Mouse (Mus musculus): Measurements from ENCODE around the gene Sh3rf1.

The Sh3rf1 gene

DNA sequence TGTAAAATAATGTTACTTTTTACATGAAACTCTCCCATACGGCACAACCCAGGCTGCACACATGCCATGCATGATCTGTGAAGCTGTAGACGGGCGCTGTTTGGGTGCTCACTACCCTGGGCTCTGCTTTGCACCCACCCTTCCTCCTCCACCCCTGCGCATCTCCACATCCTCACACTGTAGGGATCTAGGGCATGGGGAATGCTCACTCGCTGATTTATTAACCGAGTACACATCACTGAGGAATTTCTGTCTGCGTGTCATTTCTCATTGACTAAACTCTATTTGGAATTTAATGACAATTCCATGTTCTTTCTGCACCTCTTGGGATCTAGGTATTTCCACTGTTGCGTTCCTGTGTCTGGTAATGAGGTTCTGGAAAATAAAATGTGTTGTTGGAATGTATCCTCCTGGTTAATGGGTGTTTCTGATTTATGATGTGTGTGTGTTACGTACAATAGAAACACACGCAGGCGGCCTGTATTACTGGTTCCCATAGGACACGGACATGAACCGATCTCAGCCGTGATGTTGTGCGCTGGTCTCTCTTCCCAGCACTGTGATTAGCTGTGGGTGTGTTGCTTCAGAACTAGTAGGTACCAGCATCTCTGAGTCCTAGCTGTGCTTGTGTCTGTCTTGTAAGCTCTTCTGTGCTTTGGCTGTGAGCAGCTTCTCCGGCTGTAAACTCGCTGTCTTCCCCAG, 116.8 kb downstream of the Sh3rf1 start:
- CTCF ChIA-PET = no interaction called here
- POLR2A ChIA-PET = no interaction called here

DNA sequence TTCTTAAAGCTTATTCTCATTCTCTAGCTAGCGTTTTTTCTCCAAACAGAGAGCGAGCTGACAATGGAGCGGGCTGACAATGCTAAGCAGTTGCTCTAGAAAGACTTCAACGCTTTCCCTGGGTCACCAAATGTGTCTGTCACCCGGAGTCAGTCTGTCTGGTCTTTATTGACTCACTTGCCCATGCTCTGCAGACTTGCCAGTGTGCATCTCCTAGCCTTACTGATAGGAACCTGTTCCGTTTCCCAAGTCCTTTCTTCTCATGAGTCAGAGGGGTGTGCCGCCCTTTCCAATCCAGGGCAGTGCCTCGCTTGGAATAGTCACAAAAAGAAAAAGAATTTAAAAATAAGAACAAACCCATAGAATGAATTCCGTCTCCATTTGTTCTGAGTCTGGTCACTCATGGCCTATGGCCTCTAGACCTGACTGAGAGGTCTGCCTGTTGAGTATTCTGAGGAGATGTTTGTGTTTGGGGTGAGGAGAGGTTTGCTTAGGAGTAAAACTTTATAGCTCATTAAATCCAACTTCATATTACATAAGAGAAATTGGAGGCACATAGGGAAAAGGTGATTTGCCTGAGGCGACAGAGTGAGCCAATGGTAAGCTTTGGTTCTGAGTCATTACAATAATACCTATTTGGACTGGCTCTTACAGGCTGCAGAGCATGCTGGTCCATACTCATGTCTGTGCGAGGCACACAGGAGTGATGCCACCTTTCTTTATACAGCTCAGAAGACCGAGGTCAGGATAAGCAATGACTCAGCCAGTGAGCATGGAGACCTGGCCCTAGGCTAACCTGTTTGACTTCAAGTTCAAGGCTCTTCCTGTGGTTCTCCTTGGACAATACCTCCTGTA, 118.1 kb downstream of the Sh3rf1 start:
- CTCF ChIA-PET = no interaction called here
- POLR2A ChIA-PET = interaction anchor here in 2 of 4 experiments (0.8 to 0.9 kb wide), 2 partner anchors 12 to 349 kb away, joined by 3 to 6 read pairs; partner anchors contain the start of gene Nek1 (in 1 of the 2)

DNA sequence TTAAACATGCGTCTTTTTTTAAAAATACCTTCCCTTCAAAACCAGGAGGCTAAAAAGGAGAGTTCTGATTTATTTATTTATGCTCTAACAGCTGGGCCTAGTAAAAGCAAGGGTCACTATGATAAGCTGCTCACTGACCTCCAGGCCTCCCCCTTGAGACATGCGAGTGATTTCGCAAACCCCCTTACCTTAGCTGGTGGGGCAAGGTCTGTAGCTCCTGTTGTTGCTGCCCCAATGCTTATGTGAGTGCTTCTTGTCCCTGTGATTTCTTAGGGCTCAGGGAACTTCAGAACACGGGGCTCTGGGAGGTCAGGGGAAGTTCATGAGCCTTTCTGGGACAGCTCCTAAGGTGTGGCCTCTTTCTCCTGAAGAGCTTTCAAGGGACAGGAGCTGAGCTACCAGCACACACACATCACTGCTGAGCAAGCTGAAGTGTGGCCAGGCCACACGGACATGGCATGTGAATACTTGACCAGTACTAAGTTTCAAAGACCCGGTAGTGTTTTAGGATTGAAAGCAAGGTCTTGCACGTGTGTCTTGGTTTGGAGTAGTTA, 118.9 kb downstream of the Sh3rf1 start:
- ChIA-PET CTCF (interaction anchor here in 1 of 4 experiments (0.7 kb wide), 1 partner anchor 48 kb away, joined by 4 read pairs; no protein-coding TSS in a partner anchor), POLR2A (interaction anchor here in 2 of 4 experiments (0.7 to 0.9 kb wide), 2 partner anchors 20 to 350 kb away, joined by 3 to 6 read pairs; partner anchors contain the start of gene Nek1 (in 1 of the 2))

DNA sequence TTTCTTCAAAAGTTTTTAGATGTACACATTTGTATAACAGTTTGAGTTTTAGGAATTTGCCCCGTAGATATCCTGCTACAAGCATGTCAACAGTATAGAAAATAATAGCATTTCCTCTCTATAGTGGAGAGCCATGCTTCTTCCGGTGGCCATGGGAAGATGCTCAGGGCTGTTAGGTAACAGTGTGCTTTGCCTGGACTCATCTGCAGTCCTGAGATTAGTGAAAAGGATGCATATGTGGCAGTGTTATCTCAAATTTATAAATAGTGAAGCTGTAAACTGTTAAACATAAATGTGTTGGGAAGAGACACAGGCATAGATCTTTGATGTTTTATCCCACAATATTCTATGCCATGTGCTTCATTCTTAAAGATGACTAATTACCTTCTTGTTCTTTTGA, 120.8 kb downstream of the Sh3rf1 start:
- CTCF ChIA-PET = no interaction called here
- POLR2A ChIA-PET = interaction anchor here in 1 of 4 experiments (0.6 kb wide), 1 partner anchor 802 kb away, joined by 3 read pairs; no protein-coding TSS in a partner anchor

DNA sequence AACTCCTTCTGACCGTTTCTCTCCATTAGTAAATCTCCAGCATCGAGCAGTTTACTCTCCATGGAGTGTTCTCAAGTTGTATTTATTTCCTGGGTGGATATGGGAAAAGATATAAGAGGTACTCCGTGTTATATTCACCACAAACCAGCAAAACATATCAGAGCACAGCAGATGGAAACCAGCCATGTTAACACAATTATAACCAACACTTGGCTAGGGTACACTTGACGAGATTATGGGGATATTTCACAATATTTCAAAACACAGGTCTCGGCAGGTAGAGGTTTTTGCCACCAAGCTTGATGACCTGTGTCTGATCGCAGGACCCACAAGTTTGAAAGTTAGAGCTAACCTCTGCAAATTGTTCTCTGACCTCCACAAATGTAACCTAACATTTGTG, 123.3 kb downstream of the Sh3rf1 start:
- ChIA-PET CTCF (no interaction called here), POLR2A (no interaction called here)

DNA sequence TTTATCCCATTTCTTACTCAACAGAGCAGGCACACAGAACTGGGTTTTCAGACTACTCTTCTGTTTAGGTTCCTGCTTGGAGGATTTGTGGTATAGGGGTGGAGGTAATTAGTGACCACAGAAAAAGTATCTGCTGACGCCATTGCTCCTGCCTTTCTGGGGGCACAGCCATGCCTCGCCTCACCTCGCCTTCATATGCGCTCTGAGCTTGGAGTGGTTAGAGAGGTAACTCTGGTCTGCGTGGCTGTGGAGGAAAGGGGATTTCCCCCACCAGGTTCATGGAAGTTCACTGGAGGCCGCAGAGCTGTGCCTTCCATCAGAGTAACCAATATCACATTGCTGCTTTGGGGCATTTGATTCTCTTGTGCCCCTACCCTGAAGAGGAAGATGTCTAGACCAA, 123.9 kb downstream of the Sh3rf1 start:
- CTCF ChIA-PET = no interaction called here
- POLR2A ChIA-PET = no interaction called here

DNA sequence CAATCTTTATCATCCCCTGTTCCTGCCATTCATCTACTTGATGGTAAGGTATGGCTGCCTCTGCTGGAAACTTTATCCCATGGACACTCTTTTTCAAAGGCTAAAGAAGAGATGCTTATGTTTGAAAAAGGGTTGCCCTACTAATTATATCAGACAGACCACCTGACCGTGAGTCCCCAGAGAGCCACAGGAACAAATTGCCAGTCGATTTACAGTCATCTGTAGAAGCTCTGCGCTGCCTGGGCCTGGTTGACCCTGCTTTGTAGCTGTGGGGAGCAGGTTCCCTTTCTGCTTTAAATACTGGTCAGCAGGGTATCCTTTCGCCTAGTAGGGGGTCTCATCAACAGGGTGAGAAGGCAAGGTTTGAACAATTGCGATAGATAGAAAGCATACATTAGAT, 124.4 kb downstream of the Sh3rf1 start:
- ChIA-PET CTCF (no interaction called here), POLR2A (no interaction called here)

DNA sequence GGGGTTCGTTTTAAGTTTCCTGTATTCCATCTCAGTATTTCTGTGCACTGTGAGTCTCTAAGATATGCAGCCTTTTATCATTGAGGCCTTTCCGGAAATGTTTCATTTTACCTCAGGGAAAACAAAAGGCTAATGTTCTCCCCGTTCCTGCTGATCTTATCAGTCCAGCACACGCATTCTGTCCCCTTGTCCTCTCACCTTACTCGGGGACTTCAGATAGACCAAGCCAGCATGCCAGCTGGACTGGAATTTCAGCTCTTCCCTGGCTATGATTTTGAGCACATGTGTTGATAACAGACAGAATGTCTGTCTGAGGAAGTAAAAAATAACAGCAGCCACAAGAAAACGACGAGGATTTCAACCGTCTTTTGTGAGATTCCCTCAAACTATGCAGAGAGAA, 124.8 kb downstream of the Sh3rf1 start:
- CTCF ChIA-PET = no interaction called here
- POLR2A ChIA-PET = no interaction called here

DNA sequence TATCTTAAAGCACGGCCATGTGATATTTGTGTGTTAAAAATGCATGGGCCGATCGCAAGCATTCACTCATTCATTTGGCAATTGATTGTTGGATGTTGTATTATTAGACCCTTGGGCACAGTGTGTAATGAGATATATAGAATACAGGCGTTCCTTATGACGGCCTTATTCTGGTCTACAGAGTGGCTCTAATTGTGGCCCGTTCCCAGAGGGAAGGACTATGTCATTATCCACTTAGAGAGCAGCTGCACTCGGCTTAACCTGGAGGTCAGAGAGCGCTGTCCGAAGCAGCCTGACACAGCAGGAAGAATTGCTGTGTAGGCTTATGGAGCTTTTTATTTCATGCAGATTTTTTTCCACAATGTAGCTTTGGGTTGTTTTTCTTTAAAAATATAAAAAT, 126.8 kb downstream of the Sh3rf1 start:
- CTCF ChIA-PET = interaction anchor here in 2 of 4 experiments (0.6 kb wide), 2 partner anchors 34 to 59 kb away, joined by 3 read pairs; no protein-coding TSS in a partner anchor

DNA sequence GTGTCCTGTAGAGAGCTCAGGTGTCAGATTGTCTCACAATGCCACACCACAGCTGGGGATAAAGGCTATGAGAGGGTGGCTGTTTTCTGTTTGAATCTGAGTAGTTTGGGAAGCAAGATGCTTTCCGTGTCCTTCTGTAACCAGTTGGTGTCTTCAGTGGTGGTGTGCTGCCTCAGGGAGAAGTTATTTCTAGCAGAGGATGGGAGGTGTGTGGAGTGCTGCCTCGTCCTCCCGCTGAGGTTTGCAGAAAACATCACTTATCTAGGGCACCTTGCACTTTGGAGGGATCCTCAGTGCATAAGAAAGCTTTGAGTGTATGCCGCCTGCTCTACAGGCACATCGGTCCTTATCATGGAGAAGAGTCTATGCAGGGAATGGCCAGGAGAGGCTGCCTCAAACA, 128.0 kb downstream of the Sh3rf1 start:
- POLR2A ChIA-PET = no interaction called here
- CTCF ChIA-PET = no interaction called here

More for the DNA sequence above, 126.8 kb downstream of the Sh3rf1 start:
- POLR2A ChIA-PET = interaction anchor here in 1 of 4 experiments (0.6 kb wide), 1 partner anchor 29 kb away, joined by 4 read pairs; no protein-coding TSS in a partner anchor

DNA sequence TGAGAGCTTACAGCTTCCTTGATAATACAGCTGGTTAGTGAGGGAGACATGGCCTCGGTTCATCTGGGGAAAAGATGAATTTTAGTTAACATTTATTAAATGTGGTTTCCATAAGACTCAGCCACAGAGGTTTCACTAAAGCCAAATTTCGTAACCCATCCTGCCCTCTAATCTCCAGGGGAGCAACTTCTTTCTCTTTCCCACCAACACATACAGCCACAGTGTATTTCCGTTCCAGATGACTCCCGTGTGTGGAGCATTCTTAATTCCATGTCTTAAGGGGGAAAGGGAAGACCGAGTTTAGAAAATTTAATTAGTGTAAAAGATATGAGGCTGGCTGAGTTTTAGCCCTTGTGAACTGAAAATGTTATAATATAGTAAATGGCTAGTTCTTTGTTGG, 131.8 kb downstream of the Sh3rf1 start:
- POLR2A ChIA-PET = no interaction called here
- CTCF ChIA-PET = no interaction called here

DNA sequence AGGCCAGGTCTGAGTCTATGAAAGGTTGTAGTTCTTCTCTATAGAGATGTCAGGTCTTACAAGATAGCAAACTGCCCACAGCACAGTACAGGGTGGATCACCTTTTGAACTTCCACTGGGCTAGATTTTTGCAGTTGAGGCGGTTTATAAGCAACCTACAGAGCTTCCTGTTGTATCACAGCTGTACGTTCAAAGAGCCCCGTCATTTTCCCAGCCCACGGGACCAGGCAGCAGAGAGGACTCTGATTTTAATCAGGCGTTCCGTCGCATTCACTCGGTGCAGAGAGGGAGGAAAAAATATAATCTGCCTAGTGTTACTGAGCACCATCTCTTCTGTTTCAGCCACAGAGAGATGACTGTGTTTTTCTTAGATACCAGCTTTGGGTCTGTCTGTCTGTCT, 135.3 kb downstream of the Sh3rf1 start:
- POLR2A ChIA-PET = interaction anchor here in 2 of 4 experiments (0.6 to 1.0 kb wide), 2 partner anchors 46 to 124 kb away, joined by 3 to 4 read pairs; no protein-coding TSS in a partner anchor

DNA sequence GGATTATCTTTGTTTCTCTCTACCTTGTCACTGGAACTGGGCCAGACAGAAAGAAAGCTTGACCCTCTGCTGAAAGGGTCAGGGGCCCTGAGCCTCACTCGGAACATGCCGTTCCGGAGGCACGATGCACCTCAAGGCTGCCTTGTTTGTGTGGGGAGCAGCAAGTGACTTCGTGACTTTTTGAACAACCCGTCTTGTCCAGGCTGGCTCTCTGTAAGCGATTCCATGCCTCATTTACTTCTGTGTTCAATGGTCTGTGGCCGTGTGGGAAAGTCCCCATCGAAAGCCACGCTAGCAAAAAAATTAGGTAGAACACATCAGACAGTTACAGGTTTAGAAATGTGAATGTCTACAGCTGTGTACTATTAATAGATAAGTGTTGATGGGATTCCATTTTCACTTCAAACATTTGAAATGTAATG, 136.2 kb downstream of the Sh3rf1 start:
- ChIA-PET POLR2A (no interaction called here), CTCF (no interaction called here)

More for the DNA sequence above, 135.3 kb downstream of the Sh3rf1 start:
- CTCF ChIA-PET = no interaction called here

DNA sequence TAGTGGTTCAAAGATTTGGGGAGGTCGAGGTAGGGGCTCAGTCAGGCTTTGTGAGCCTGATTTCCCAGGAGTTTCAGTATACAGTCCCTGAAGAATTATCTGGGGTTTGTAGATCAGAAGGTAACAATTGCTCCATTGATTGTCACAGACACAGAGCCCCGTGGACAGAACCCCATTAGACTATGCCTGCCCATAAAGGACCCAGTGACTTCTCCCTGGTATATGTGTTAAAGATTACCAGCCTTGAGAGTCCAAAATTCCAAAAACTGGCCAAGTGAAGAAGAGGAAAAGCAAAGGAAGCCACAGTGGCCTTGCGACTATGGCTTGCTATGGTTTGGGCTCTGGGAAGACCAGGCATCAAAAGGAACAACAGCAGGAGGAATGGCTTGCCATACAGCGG, 136.7 kb downstream of the Sh3rf1 start:
- ChIA-PET CTCF (no interaction called here), POLR2A (no interaction called here)

DNA sequence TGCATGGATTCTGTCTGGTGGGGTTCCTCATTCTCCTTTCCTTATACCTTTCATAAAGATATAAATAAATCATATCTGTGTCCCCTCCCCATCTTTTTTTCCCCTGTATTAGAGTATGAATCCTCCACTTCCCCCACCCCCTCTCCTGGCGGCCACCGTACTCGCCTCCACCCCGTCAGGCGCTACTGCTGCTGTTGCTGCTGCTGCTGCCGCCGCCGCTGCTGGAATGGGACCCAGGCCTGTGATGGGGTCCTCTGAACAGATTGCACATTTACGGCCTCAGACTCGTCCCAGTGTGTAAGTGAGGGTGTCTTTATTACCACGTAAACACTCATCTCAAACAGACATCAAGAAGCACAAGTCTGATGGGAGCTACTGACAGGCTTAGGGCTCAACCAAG, 137.8 kb downstream of the Sh3rf1 start:
- ChIA-PET POLR2A (no interaction called here), CTCF (no interaction called here)

DNA sequence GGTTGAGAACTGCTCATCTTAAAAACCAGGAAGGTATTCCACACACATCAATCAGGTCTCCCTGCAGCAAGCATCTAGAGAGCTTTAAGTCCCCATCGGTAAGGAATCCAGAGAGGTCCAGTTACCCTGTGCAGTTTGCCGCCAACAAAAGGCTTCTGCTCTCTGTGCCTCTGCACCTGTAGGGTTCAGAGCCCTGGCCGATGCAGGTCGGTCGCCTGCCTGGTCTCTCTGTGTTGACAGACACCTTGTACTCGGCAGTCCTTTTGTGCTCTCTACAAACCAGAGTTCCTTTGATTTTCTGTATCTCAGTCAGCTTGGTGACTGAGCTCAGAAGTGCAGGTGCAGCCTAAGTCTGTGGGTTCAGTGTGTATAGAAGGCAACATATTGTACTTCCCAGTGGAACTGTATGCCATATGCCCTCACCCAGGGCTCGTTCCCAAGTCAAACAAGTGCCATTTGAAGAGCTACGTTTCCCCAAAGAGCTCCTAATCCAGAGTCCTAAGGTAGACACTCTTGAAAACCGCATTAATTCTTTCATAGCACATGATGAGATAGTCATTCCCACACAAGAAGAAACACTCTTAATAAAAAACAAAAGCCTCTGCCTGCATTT, 138.7 kb downstream of the Sh3rf1 start:
- CTCF ChIA-PET = no interaction called here
- POLR2A ChIA-PET = interaction anchor here in 1 of 4 experiments (1.0 kb wide), 1 partner anchor 20 kb away, joined by 3 read pairs; no protein-coding TSS in a partner anchor

DNA sequence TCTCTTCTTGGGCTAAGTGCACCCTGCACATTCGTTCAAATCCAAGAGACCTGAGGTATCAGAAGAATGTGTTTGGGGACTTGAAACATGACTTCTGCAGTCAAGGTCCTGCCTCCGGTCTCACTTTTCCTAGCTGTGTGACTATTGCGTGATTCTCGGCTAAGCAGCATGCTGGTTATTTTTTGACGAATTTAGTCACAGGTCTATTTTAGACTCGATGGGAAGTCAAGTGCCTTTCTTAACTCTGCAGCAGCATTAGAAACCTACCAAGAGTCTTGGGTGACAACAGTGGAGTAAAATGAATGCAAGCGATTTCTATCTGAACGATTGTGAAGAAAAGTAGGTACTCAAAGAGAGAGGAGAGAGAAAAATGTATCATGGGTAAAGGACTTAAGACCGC, 149.6 kb downstream of the Sh3rf1 start:
- ChIA-PET CTCF (no interaction called here), POLR2A (no interaction called here)

DNA sequence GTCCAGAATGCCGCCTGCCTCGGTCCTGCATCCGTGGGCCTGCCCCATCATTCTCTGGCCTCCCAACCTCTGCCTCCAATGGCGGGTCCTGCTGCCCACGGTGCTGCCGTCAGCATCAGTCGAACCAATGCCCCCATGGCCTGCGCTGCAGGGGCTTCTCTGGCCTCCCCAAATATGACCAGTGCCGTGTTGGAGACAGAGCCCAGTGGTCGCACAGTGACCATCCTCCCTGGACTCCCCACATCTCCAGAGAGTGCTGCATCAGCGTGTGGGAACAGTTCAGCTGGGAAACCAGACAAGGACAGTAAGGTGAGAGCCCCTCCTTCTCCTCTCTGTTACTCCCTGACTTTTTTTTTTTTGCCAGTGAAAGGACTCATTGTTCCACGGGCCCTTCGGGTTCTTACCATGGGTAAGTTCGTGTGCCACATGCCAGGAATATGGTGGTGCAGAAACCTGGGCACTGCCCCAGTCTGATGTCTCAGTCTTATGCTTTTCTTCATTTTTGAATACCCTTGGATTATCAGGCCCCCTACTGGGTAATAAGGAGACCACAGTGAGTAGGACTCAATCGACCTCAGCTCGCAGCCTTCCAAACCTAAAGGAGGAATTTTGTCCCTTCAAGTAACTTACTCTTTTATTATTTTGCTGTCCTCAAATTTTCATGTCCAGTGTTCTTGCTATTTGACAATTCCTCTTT, 150.5 kb downstream of the Sh3rf1 start:
- ChIA-PET POLR2A (interaction anchor here in 1 of 4 experiments (0.6 kb wide), 1 partner anchor 492 kb away, joined by 7 read pairs; no protein-coding TSS in a partner anchor), CTCF (no interaction called here)

DNA sequence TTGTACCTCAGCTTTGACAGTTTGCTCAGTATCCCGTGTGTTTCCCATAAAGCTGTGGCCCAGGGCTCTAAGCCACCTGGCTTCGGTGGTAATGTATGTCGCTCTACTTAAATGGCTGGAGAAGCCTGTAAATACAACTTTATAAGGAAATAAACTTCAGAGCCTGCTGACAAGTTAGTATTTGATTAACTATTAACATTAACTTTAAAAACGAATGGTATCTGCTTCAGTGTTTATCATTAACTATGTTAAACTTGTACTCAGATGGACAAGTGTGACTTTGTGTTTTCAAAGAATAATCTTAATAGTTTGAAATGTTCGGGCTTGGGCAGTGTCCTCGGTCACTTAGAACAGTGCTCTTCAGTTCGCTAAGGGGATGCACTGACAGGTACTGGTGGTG, 151.5 kb downstream of the Sh3rf1 start:
- ChIA-PET POLR2A (no interaction called here), CTCF (interaction anchor here in 1 of 4 experiments (1.8 kb wide), 1 partner anchor 9 kb away, joined by 5 read pairs; no protein-coding TSS in a partner anchor)
